Mouse (Mus musculus) limb, embryonic 13.5 days (tissue): ENCODE measurements around the gene Gna12. TPM values are rescaled to one million over a fixed set of nuclear protein-coding genes. Genes with fewer than 3 reads are reported as not detected.

ENCODE experiments used
- ATAC-seq: fragments of 200-750 bp; cut with Nextera tagmentation; 2 replicates; pipeline ENCODE4 v1.8.0; 2017; ENCODE audit warnings: low read depth, moderate number of reproducible peaks, moderate TSS enrichment; ENCODE audit not compliant: low FRiP score
- H3K27ac ChIP-seq: fragments of 300-500 bp; sonication (generic); 2 replicates; pipeline ENCODE4 v1.5.1; 2015; ENCODE audit warnings: inconsistent platforms, mild to moderate bottlenecking, moderate library complexity
- H3K27me3 ChIP-seq: fragments of 300-500 bp; sonication (generic); 2 replicates; pipeline ENCODE4 v1.6.1; 2015; ENCODE audit warnings: mild to moderate bottlenecking, inconsistent platforms
- H3K36me3 ChIP-seq: fragments of 300-500 bp; sonication (generic); 2 replicates; pipeline ENCODE4 v1.6.1; 2015; ENCODE audit warnings: inconsistent platforms, mild to moderate bottlenecking, moderate library complexity
- H3K4me1 ChIP-seq: fragments of 300-500 bp; sonication (generic); 2 replicates; pipeline ENCODE4 v1.6.1; 2015; ENCODE audit warnings: inconsistent platforms
- H3K4me2 ChIP-seq: fragments of 300-500 bp; sonication (generic); replicated peaks from 2 replicates; pipeline ENCODE4 v1.6.1; 2015; ENCODE audit warnings: inconsistent platforms, mild to moderate bottlenecking, moderate library complexity
- H3K4me3 ChIP-seq: fragments of 300-500 bp; sonication (generic); 2 replicates; pipeline ENCODE4 v1.5.1; 2015; ENCODE audit warnings: moderate library complexity, mild to moderate bottlenecking, inconsistent platforms
- H3K9ac ChIP-seq: fragments of 300-500 bp; sonication (generic); 2 replicates; pipeline ENCODE4 v1.6.1; 2015; ENCODE audit warnings: mild to moderate bottlenecking, inconsistent platforms
- H3K9me3 ChIP-seq: fragments of 300-500 bp; sonication (generic); 2 replicates; pipeline ENCODE4 v1.6.1; 2016; ENCODE audit warnings: inconsistent platforms
- WGBS: fragments of 180-500 bp; shearing (Covaris S2); methylation state at CpG from one replicate; pipeline ENCODE4 v1.1.7; 2015; 5-methylcytosine and 5-hydroxymethylcytosine counted together
- polyA plus RNA-seq: library from polyadenylated mRNA; unstranded; fragments of >200 nt; fragmentation: Nextera tagmentation; extraction: Ambion mirVana; gene quantifications from 2 replicates; pipeline ENCODE4 v1.2.1, GENCODE M21; 2015

Gna12 gene
- polyA plus RNA-seq, 1 experiment from 2014 or later: 12.0 TPM

- H3K36me3 ChIP-seq: no peaks in the 10 kb centered on the region
- no peaks in the 10 kb centered on the region for H3K27me3 ChIP-seq
- no peak overlapping the region for H3K4me3 ChIP-seq
- no peak overlapping the region for H3K27ac ChIP-seq
- H3K9ac ChIP-seq: no peak overlapping the region
- H3K4me1 ChIP-seq: peaks cover 59% of the 10 kb centered on the region
- ATAC-seq: no peak
- WGBS: 75% methylated on average over 5 of the region's 5 CpGs
- H3K4me2 ChIP-seq: no peak overlapping the region
- no peaks in the 10 kb centered on the region for H3K9me3 ChIP-seq
Observed at GRCm38 (mm10) chr5:140812063-140812462, 18.2 kb downstream of the Gna12 start.

GRCm38 (mm10) chr5:140811390-140811789 is 18.8 kb downstream of the Gna12 start:
- no peak for ATAC-seq
- Histone ChIP-seq H3K9me3 (no peaks in the 10 kb centered on the region), H3K4me3 (no peak overlapping the region), H3K4me2 (no peak overlapping the region), H3K27me3 (no peaks in the 10 kb centered on the region), H3K9ac (no peak overlapping the region), H3K36me3 (no peaks in the 10 kb centered on the region), H3K4me1 (peaks cover 59% of the 10 kb centered on the region), H3K27ac (no peak overlapping the region)
- 63% methylated on average over 2 of the region's 2 CpGs for WGBS

- Histone ChIP-seq H3K27me3 (no peaks in the 10 kb centered on the region), H3K4me2 (no peak overlapping the region), H3K4me1 (peaks cover 24% of the 10 kb centered on the region), H3K27ac (no peak overlapping the region), H3K9me3 (no peaks in the 10 kb centered on the region), H3K9ac (no peak overlapping the region), H3K36me3 (no peaks in the 10 kb centered on the region), H3K4me3 (no peak overlapping the region)
- WGBS: 69% methylated on average over 2 of the region's 2 CpGs
- no peak for ATAC-seq
Observed at GRCm38 (mm10) chr5:140806939-140807338, 23.3 kb downstream of the Gna12 start.

- ATAC-seq: no peak
- H3K4me1 ChIP-seq: peaks cover 21% of the 10 kb centered on the region
- H3K27ac ChIP-seq: no peak overlapping the region
- no peak overlapping the region for H3K9ac ChIP-seq
- H3K4me2 ChIP-seq: no peak overlapping the region
- WGBS: 91% methylated on average over 2 of the region's 2 CpGs
- H3K36me3 ChIP-seq: no peaks in the 10 kb centered on the region
- no peaks in the 10 kb centered on the region for H3K27me3 ChIP-seq
- no peak overlapping the region for H3K4me3 ChIP-seq
- H3K9me3 ChIP-seq: no peaks in the 10 kb centered on the region
Observed at GRCm38 (mm10) chr5:140806252-140806651, 24.0 kb downstream of the Gna12 start.

GRCm38 (mm10) chr5:140801782-140802181 is 28.4 kb downstream of the Gna12 start:
- Histone ChIP-seq H3K9ac (no peak overlapping the region), H3K27ac (no peak overlapping the region), H3K36me3 (no peaks in the 10 kb centered on the region), H3K4me2 (no peak overlapping the region), H3K27me3 (no peaks in the 10 kb centered on the region), H3K4me1 (peaks cover 33% of the 10 kb centered on the region), H3K4me3 (no peak overlapping the region), H3K9me3 (no peaks in the 10 kb centered on the region)
- no peak for ATAC-seq
- 69% methylated on average over 5 of the region's 5 CpGs for WGBS

GRCm38 (mm10) chr5:140800288-140800923 is 29.8 kb downstream of the Gna12 start:
- H3K9me3 ChIP-seq: no peaks in the 10 kb centered on the region
- no peak for ATAC-seq
- H3K36me3 ChIP-seq: no peaks in the 10 kb centered on the region
- H3K4me1 ChIP-seq: peaks cover 33% of the 10 kb centered on the region
- H3K27ac ChIP-seq: no peak overlapping the region
- H3K27me3 ChIP-seq: no peaks in the 10 kb centered on the region
- H3K9ac ChIP-seq: no peak overlapping the region
- H3K4me2 ChIP-seq: no peak overlapping the region
- no peak overlapping the region for H3K4me3 ChIP-seq
- 81% methylated on average over 6 of the region's 6 CpGs for WGBS

GRCm38 (mm10) chr5:140799190-140799589 is 31.0 kb downstream of the Gna12 start:
- ATAC-seq: no peak

GRCm38 (mm10) chr5:140798775-140799174 is 31.5 kb downstream of the Gna12 start:
- no peaks in the 10 kb centered on the region for H3K9me3 ChIP-seq
- H3K27ac ChIP-seq: peak overlapping the region; percentile 79; the same call in 1 of the 2 replicates
- no peak overlapping the region for H3K4me3 ChIP-seq
- no peaks in the 10 kb centered on the region for H3K27me3 ChIP-seq
- peak overlapping the region; percentile 19; the same call in 1 of the 2 replicates for H3K9ac ChIP-seq
- no peaks in the 10 kb centered on the region for H3K36me3 ChIP-seq
- 0 out of 2 replicates have a peak, but pooled peaks have one; percentile 34 for ATAC-seq
- H3K4me1 ChIP-seq: peaks cover 43% of the 10 kb centered on the region
- 42% methylated on average over 5 of the region's 5 CpGs for WGBS
- no peak overlapping the region for H3K4me2 ChIP-seq

More at GRCm38 (mm10) chr5:140799190-140799589, 31.0 kb downstream of the Gna12 start:
- H3K9ac ChIP-seq: peak overlapping the region; percentile 19; the same call in 1 of the 2 replicates
- H3K27ac ChIP-seq: peak overlapping the region; percentile 79; the same call in 1 of the 2 replicates
- H3K4me2 ChIP-seq: no peak overlapping the region
- WGBS: 55% methylated on average over 2 of the region's 2 CpGs
- peaks cover 39% of the 10 kb centered on the region for H3K4me1 ChIP-seq
- no peaks in the 10 kb centered on the region for H3K27me3 ChIP-seq
- H3K4me3 ChIP-seq: no peak overlapping the region
- H3K9me3 ChIP-seq: no peaks in the 10 kb centered on the region
- H3K36me3 ChIP-seq: no peaks in the 10 kb centered on the region

GRCm38 (mm10) chr5:140798158-140798557 is 32.1 kb downstream of the Gna12 start:
- peaks cover 46% of the 10 kb centered on the region for H3K4me1 ChIP-seq
- no peak overlapping the region for H3K4me3 ChIP-seq
- no peaks in the 10 kb centered on the region for H3K36me3 ChIP-seq
- peak; percentile 34; the same call in 1 of the 2 replicates for ATAC-seq
- no peaks in the 10 kb centered on the region for H3K9me3 ChIP-seq
- H3K4me2 ChIP-seq: no peak overlapping the region
- WGBS: 72% methylated on average over 7 of the region's 7 CpGs
- H3K27me3 ChIP-seq: no peaks in the 10 kb centered on the region
- H3K9ac ChIP-seq: 0 out of 2 replicates have a peak overlapping the region, but pooled peaks have one; percentile 32
- peak overlapping the region; percentile 79 for H3K27ac ChIP-seq

GRCm38 (mm10) chr5:140796051-140796450 is 34.2 kb downstream of the Gna12 start:
- no peak overlapping the region for H3K4me3 ChIP-seq
- no peaks in the 10 kb centered on the region for H3K36me3 ChIP-seq
- ATAC-seq: no peak
- H3K9ac ChIP-seq: no peak overlapping the region
- no peaks in the 10 kb centered on the region for H3K27me3 ChIP-seq
- no peak overlapping the region for H3K27ac ChIP-seq
- H3K9me3 ChIP-seq: no peaks in the 10 kb centered on the region
- 86% methylated on average over 3 of the region's 3 CpGs for WGBS
- no peak overlapping the region for H3K4me2 ChIP-seq
- H3K4me1 ChIP-seq: peaks cover 64% of the 10 kb centered on the region

GRCm38 (mm10) chr5:140795176-140795575 is 35.1 kb downstream of the Gna12 start:
- Histone ChIP-seq H3K4me3 (no peak overlapping the region), H3K4me1 (peaks cover 69% of the 10 kb centered on the region), H3K9me3 (no peaks in the 10 kb centered on the region), H3K4me2 (no peak overlapping the region), H3K27me3 (no peaks in the 10 kb centered on the region), H3K27ac (peak overlapping the region; percentile 81), H3K36me3 (no peaks in the 10 kb centered on the region), H3K9ac (no peak overlapping the region)
- no peak for ATAC-seq
- WGBS: 41% methylated on average over 2 of the region's 2 CpGs

GRCm38 (mm10) chr5:140794753-140795152 is 35.5 kb downstream of the Gna12 start:
- no peak overlapping the region; the same call in 1 of the 2 replicates for H3K9ac ChIP-seq
- 23% methylated on average over 3 of the region's 3 CpGs for WGBS
- ATAC-seq: 0 out of 2 replicates have a peak, but pooled peaks have one; percentile 48
- no peaks in the 10 kb centered on the region for H3K27me3 ChIP-seq
- H3K9me3 ChIP-seq: no peaks in the 10 kb centered on the region
- H3K4me1 ChIP-seq: peaks cover 72% of the 10 kb centered on the region
- H3K4me3 ChIP-seq: no peak overlapping the region
- no peaks in the 10 kb centered on the region for H3K36me3 ChIP-seq
- no peak overlapping the region for H3K4me2 ChIP-seq
- H3K27ac ChIP-seq: peak overlapping the region; percentile 81

- WGBS: 42% methylated on average over 5 of the region's 5 CpGs
- Histone ChIP-seq H3K36me3 (peaks cover 6% of the 10 kb centered on the region; the same call in 1 of the 2 replicates), H3K4me2 (no peak overlapping the region), H3K9ac (no peak overlapping the region), H3K4me1 (peaks cover 62% of the 10 kb centered on the region), H3K27me3 (no peaks in the 10 kb centered on the region), H3K4me3 (no peak overlapping the region), H3K9me3 (no peaks in the 10 kb centered on the region), H3K27ac (no peak overlapping the region)
- ATAC-seq: no peak
Observed at GRCm38 (mm10) chr5:140792233-140792632, 38.0 kb downstream of the Gna12 start.
